Mouse (Mus musculus): ENCODE data around the gene Ggt6. TPM values are rescaled to one million over a fixed set of nuclear protein-coding genes. Genes with fewer than 3 reads are reported as not detected.

Gene Ggt6
- total and polyA plus RNA-seq, 3 experiments: 0.13 to 0.19 TPM; not detected in 1

GRCm38 (mm10) chr11:72485960-72486359, 50.6 kb downstream of the Ggt6 start:
- no peak overlapping the region for H3K4me3 ChIP-seq (replicated peaks in 1 of 3; ENCODE audit: low read depth in 2 of 3, low read length in 2 of 3, poor library complexity in 1 of 3)
- dilution Hi-C loops (cut with MboI; ENCODE audit: extremely low pct_ligation_motif_present, extremely low pct_unique_long_range_greater_than_20kb, low sequenced_read_pairs): no loop called here
- TF ChIP-seq E2F4 (IDR thresholded peaks at IDR 0.05; ENCODE audit: insufficient replicate concordance, low read depth, low read length) (no peak), SMC3 (IDR thresholded peaks at IDR 0.05; ENCODE audit: low read depth, low read length) (no peak), ETS1 (conservative IDR thresholded peaks at IDR 0.05; ENCODE audit: low read depth, low read length) (no peak), SIN3A (IDR thresholded peaks at IDR 0.05; ENCODE audit: low read length) (no peak), RAD21 (IDR thresholded peaks at IDR 0.05; ENCODE audit: low read depth, low read length) (no peak)
- no peak for DNase-seq (ENCODE audit: extremely low read depth)
- H3K27ac ChIP-seq (ENCODE audit: insufficient read depth, low read depth): no peak overlapping the region
- no peaks in the 10 kb centered on the region for H3K79me2 ChIP-seq (replicated peaks; ENCODE audit: control insufficient read depth, extremely low read depth, insufficient read depth, poor library complexity, severe bottlenecking)
- in situ Hi-C loops (cut with MboI; ENCODE audit: low pct_ligation_motif_present, low pct_unique_long_range_greater_than_20kb, low sequenced_read_pairs): no loop called here
- no peaks in the 10 kb centered on the region for H3K36me3 ChIP-seq (replicated peaks in 1 of 2; ENCODE audit: control insufficient read depth in 1 of 2, insufficient read depth in 1 of 2, low read length in 1 of 2)
- 0 out of 4 replicates have a peak, but pooled peaks cover 0 to 4% of the 10 kb centered on the region in 2 experiments for H3K4me1 ChIP-seq (ENCODE audit: control insufficient read depth in 1 of 2, insufficient read depth in 2 of 2)
- H3K9ac ChIP-seq (ENCODE audit: insufficient read depth, low read depth): no peak overlapping the region
- H3K27me3 ChIP-seq (replicated peaks): peaks cover 77% of the 10 kb centered on the region
- no peak overlapping the region for H3K4me2 ChIP-seq (ENCODE audit: insufficient read depth, low read depth, poor library complexity, severe bottlenecking)
- H3K9me3 ChIP-seq (replicated peaks; ENCODE audit: low read length): peaks cover 10% of the 10 kb centered on the region

- no peak overlapping the region for H3K4me3 ChIP-seq (replicated peaks in 1 of 3; ENCODE audit: low read depth in 2 of 3, low read length in 2 of 3, poor library complexity in 1 of 3)
- no peak overlapping the region for H3K9ac ChIP-seq (ENCODE audit: insufficient read depth, low read depth)
- TF ChIP-seq USF1 (IDR thresholded peaks at IDR 0.05; ENCODE audit: low read depth, low read length) (no peak), MAFK (IDR thresholded peaks at IDR 0.05; ENCODE audit: insufficient replicate concordance, low read length) (no peak), RAD21 (IDR thresholded peaks at IDR 0.05; ENCODE audit: low read depth, low read length) (no peak), MXI1 (IDR thresholded peaks at IDR 0.05; ENCODE audit: low read depth, low read length) (no peak), ZNF384 (IDR thresholded peaks at IDR 0.05; ENCODE audit: low read depth, low read length) (no peak), MEF2A (IDR thresholded peaks at IDR 0.05; ENCODE audit: borderline replicate concordance, low read depth, low read length) (no peak), EP300 (IDR thresholded peaks at IDR 0.05; ENCODE audit: low read length) (no peak), USF2 (conservative IDR thresholded peaks at IDR 0.05; ENCODE audit: low read depth, low read length) (no peak), ETS1 (conservative IDR thresholded peaks at IDR 0.05; ENCODE audit: low read depth, low read length) (no peak), RCOR1 (conservative IDR thresholded peaks at IDR 0.05; ENCODE audit: low read depth, low read length) (no peak), MAZ (IDR thresholded peaks at IDR 0.05; ENCODE audit: low read depth, low read length) (no peak), ELF1 (IDR thresholded peaks at IDR 0.05; ENCODE audit: low read depth, low read length) (no peak), IRF4 (IDR thresholded peaks at IDR 0.05; ENCODE audit: low read depth, low read length) (no peak), UBTF (IDR thresholded peaks at IDR 0.05; ENCODE audit: low read depth, low read length) (no peak), KAT2A (IDR thresholded peaks at IDR 0.05; ENCODE audit: insufficient replicate concordance, low read length) (no peak), ZMIZ1 (IDR thresholded peaks at IDR 0.05; ENCODE audit: low read depth, low read length) (no peak), SMC3 (IDR thresholded peaks at IDR 0.05; ENCODE audit: low read depth, low read length) (no peak)
- H3K9me3 ChIP-seq (replicated peaks; ENCODE audit: low read length): peaks cover 10% of the 10 kb centered on the region
- no peaks in the 10 kb centered on the region for H3K36me3 ChIP-seq (replicated peaks in 1 of 2; ENCODE audit: control insufficient read depth in 1 of 2, insufficient read depth in 1 of 2, low read length in 1 of 2)
- H3K79me2 ChIP-seq (replicated peaks; ENCODE audit: control insufficient read depth, extremely low read depth, insufficient read depth, poor library complexity, severe bottlenecking): no peaks in the 10 kb centered on the region
- in situ Hi-C loops (cut with MboI; ENCODE audit: low pct_ligation_motif_present, low pct_unique_long_range_greater_than_20kb, low sequenced_read_pairs) (no loop called here), dilution Hi-C loops (cut with MboI; ENCODE audit: extremely low pct_ligation_motif_present, extremely low pct_unique_long_range_greater_than_20kb, low sequenced_read_pairs) (no loop called here)
- H3K4me1 ChIP-seq (ENCODE audit: control insufficient read depth in 1 of 2, insufficient read depth in 2 of 2): 0 out of 4 replicates have a peak, but pooled peaks cover 3 to 4% of the 10 kb centered on the region in 2 experiments
- H3K27me3 ChIP-seq (replicated peaks): peaks cover 79% of the 10 kb centered on the region
- no peak overlapping the region for H3K27ac ChIP-seq (ENCODE audit: insufficient read depth, low read depth)
- no peak overlapping the region for H3K4me2 ChIP-seq (ENCODE audit: insufficient read depth, low read depth, poor library complexity, severe bottlenecking)
- no peak for DNase-seq (ENCODE audit: extremely low read depth)
These were observed 51.8 kb downstream of the Ggt6 start for GRCm38 (mm10) chr11:72487171-72487570.
